Mouse (Mus musculus): ENCODE results near the gene Cib4. TPM values are rescaled to one million over a fixed set of nuclear protein-coding genes. Genes with fewer than 3 reads are reported as not detected.

The Cib4 gene
- total RNA-seq, 2 experiments from 2014 or later: not detected

- Histone ChIP-seq H3K27ac (no peak overlapping the region), H3K4me3 (no peak overlapping the region)
- no peak for TF ChIP-seq CTCF (conservative IDR thresholded peaks at IDR 0.05)
- no peak for DNase-seq (ENCODE audit: low spot score in 2 of 2)
Measured at GRCm38 (mm10) chr5:30554981-30555380, 9.3 kb upstream of the Cib4 start.

DNA sequence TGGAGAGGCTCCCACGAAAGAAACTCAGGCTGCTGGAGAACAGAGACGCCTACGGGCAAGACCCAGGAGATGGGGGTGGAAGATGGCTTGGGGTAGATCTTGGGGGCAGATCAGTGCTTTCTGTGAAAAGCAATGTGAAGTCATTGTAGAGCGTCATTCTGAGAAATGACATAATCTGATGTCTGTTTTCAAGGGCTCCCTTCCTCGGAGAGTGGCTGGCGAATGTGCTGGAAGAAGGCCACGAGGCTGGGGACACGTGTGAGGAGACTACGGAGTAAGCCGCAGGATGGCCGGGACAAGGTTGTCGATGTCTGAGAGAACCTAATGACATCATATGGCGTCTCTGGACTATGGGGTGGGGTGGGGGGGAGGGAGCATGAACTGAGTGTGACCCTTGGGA is 8.3 kb upstream of the Cib4 start:
- no peak for DNase-seq (ENCODE audit: low spot score in 2 of 2)
- H3K27ac ChIP-seq: no peak overlapping the region
- no peak overlapping the region for H3K4me3 ChIP-seq
- no peak for TF ChIP-seq CTCF (conservative IDR thresholded peaks at IDR 0.05)

DNA sequence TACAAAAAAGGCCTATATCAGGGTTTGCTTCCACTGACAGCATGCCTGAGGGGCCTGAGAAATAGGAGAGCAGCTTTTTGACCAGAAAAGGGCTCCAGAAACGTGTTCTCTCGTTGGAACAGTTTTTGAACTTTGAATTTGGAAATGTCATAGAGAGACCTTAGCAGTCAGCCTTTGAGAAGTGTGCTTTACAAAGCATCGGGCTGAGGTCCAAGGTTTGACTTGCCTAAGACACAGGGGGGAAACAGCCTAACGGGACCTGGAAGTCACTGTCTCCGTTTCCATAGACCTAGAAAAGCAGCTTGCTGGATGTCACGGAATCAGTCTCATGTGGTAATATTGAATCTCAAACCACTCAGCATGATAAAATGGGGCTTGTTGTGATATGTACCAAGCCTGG is 6.4 kb upstream of the Cib4 start:
- Histone ChIP-seq H3K4me3 (no peak overlapping the region), H3K27ac (no peak overlapping the region)
- no peak for TF ChIP-seq CTCF (conservative IDR thresholded peaks at IDR 0.05)
- DNase-seq (ENCODE audit: low spot score in 2 of 2): no peak

GRCm38 (mm10) chr5:30551022-30551638 is 5.5 kb upstream of the Cib4 start:
- no peak for DNase-seq (ENCODE audit: low spot score in 2 of 2)
- no peak for TF ChIP-seq CTCF (conservative IDR thresholded peaks at IDR 0.05)
- no peak overlapping the region for H3K27ac ChIP-seq
- no peak overlapping the region for H3K4me3 ChIP-seq

DNA sequence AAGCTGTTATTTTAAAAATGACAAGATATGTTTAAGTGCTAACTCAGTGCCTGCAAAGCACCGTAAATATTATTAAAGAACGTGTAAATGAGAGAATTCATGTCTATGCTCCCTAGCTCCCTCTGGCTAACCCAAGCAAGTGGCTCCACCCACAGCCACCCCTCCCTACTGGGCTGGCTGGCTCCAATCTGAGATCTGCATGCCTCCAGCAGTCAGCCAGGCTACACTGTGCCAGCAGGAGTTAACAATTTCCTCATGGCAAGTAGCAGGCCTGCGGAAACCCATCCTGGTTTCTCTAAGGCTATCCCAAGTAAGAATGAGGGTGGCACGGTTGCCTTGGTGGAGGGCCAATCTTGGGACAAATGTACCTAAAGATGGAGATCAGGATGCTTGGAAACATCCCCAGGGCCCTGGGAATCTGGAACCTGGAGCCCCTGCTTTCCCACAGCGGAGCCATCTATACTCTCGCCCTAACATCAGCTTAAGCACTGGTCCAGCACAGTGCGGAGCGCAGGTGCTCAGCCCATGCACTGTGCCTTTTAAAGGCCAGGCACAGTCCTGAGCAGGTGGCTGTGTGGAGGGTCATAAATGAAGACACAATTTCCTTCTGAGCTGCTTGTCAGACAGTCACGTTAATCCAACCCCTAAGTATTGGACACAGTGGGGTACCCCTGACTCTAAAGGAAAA is 4.8 kb upstream of the Cib4 start:
- no peak overlapping the region for H3K4me3 ChIP-seq

DNA sequence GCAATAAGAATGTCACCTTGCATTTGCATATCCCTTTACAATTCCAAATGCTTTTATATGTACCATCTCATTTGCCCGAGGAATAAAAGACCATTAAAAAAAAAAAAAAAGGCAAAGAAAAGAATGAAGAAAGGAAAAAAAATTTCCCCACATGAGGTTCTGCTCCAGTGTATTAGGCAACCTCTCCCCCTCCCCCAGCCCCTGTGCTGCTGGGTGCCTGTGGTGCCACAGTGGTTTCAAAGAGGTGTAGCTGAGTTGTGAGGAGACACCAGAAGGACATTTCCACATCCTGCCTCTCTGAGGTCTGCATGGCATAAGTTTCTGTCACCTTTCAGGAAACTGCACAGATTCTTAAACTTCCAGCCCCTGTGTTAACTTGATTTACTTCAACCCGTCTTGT is 3.0 kb upstream of the Cib4 start:
- Histone ChIP-seq H3K27ac (no peak overlapping the region), H3K4me3 (no peak overlapping the region)
- no peak for TF ChIP-seq CTCF (conservative IDR thresholded peaks at IDR 0.05)
- DNase-seq (ENCODE audit: low spot score in 2 of 2): no peak

More for the DNA sequence above, 4.8 kb upstream of the Cib4 start:
- no peak overlapping the region for H3K27ac ChIP-seq
- no peak for DNase-seq (ENCODE audit: low spot score in 2 of 2)
- peak; percentile 53 for TF ChIP-seq CTCF (conservative IDR thresholded peaks at IDR 0.05)

DNA sequence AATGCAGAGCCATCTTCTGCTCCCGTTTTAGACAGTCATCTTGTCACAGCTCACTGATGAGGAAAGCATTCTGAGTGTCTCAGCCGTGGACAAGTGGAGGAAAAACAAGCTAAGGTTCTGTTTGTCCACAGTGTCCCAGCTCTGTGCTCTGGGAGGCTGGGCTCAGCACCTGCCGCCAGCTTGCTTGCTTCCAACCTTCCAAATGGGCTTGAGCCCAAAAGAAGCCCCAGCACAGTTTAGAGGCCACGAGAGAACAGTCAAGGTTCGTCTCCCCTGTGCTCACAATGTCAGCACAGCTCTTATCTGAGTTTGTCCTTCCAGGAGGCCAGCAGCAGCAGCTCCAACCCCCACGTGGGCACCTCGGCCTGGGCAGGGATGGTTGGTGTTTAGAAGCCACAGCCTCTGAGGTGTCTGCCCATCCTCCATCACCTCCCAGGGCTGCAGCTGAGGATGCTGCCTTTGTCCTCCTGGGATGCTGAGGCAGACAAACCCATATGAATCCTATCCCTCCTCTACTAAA is 9.5 kb downstream of the Cib4 start:
- Histone ChIP-seq H3K4me3 (no peak overlapping the region), H3K27ac (no peak overlapping the region)
- DNase-seq (ENCODE audit: low spot score in 2 of 2): no peak
- TF ChIP-seq CTCF (conservative IDR thresholded peaks at IDR 0.05): no peak

DNA sequence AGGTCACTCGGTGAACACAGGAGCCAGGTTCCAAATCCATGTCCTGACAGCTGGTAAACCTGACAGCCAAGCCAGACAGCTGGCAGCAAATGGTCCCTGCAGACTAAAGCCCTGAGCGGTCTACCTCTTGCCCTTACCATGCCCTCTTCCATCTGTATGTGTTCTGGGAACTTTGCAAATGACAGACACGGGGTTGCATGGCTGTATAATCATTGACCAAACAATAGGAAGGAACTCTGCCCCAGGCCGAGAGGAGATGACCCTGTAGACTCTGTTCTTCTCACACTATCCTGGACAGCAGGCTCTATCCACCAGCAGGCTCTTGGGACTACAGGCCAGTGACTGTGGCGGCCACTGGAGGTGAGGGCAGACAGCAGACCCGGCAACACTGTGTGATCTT is 11.0 kb downstream of the Cib4 start:
- H3K4me3 ChIP-seq: no peak overlapping the region
- no peak for TF ChIP-seq CTCF (conservative IDR thresholded peaks at IDR 0.05)
- no peak for DNase-seq (ENCODE audit: low spot score in 2 of 2)
- no peak overlapping the region for H3K27ac ChIP-seq

GRCm38 (mm10) chr5:30528906-30529305 is 16.7 kb downstream of the Cib4 start:
- no peak for TF ChIP-seq CTCF (conservative IDR thresholded peaks at IDR 0.05)
- Histone ChIP-seq H3K27ac (no peak overlapping the region), H3K4me3 (no peak overlapping the region)
- no peak for DNase-seq (ENCODE audit: low spot score in 2 of 2)

DNA sequence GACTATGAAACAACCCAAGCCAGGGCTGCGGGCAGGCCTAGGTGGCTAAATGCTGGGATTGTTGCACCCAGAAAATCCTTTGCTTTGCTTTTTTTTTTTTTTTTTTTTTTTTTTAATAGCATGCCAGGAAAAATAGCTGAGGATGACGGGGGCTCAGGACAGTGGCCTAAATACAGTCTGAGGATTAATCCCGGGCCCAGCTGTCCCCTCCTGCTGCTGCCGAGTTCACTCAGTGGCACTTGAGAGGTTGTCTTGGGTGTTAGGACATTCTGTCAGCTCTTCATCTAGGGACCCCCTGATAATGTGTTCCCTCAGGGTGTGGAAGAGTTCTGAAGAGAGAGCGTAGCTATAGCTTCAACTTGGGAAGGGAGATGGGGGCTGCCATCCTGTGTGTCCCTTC is 18.5 kb downstream of the Cib4 start:
- H3K4me3 ChIP-seq: no peak overlapping the region
- DNase-seq (ENCODE audit: low spot score in 2 of 2): no peak
- H3K27ac ChIP-seq: no peak overlapping the region
- no peak for TF ChIP-seq CTCF (conservative IDR thresholded peaks at IDR 0.05)

DNA sequence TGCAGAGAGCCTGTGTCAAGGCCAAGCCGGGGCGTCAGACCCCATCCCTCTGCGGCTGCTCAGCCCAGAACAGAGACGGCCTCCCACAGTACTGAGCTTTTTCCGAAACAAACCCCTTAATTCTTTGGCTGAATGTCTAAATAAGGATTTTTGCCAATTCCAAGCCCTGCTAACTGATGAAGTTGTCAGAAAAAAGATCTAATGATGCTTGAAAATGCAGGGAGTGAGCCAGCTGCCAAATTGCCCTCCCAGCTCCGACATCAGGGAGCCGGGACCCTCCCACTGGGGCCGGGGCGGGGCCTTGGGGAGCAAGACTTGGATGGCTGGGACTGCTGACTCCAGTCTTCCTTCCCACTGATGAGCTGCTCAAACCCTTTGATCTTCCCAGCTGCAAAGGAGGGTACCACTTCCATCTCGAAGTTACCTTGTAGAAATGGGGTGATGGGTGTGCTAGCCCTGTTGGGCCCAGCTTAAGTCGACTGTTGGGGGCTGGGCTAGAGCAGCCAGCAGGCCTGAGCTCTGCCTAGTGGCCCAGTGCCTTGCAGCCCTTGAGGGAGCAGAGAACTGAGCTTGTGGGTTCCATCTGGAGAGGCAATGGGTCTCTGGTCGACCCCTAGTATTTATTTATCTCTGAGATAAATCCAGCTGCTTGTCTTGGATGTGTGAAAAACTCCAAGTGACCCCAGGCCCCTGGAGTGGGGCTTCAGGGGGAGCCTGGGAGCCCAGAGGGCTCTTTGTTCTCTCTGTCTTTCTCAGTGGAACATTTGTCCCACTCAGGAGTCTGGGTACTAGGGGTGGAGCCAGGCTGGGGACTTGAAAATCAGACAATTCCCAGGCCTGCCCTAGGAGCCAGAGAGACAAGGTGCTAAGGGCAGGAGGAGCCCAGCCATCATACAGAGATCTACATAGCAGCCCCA is 19.5 kb downstream of the Cib4 start:
- TF ChIP-seq CTCF (conservative IDR thresholded peaks at IDR 0.05): no peak
- H3K27ac ChIP-seq: no peak overlapping the region
- DNase-seq (ENCODE audit: low spot score in 2 of 2): peak; percentile 32 to 46
- no peak overlapping the region for H3K4me3 ChIP-seq

- Histone ChIP-seq H3K27ac (peak overlapping the region; percentile 19; the same call in 1 of the 2 replicates), H3K4me3 (no peak overlapping the region)
- no peak for TF ChIP-seq CTCF (conservative IDR thresholded peaks at IDR 0.05)
- DNase-seq (ENCODE audit: low spot score in 2 of 2): no peak
Measured at GRCm38 (mm10) chr5:30524213-30524612, 21.4 kb downstream of the Cib4 start.

DNA sequence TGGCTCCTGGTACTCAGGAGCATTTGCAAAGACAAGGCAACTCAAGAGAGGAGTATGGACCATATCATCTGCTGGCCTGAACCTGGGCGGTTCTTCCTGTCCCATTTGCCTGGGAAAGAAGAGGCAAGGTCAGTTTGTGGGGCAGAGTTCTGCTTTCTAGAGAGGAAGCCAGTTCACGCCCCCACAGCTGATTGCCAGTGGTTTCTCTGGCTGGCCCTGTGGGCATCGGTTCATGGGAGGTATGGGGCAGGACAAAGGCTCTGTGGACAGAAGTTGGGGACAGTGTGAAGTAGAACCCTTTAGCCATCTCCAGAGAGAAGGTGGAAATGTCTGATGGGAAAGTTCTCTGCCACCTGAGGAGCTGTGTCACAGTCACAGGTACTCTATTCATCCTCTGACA is 22.5 kb downstream of the Cib4 start:
- DNase-seq (ENCODE audit: low spot score in 2 of 2): no peak
- no peak for TF ChIP-seq CTCF (conservative IDR thresholded peaks at IDR 0.05)
- Histone ChIP-seq H3K27ac (no peak overlapping the region), H3K4me3 (no peak overlapping the region)
